Mouse (Mus musculus): ENCODE measurements around the gene Fbxw2. TPM values are rescaled to one million over a fixed set of nuclear protein-coding genes. Genes with fewer than 3 reads are reported as not detected.
A peak's percentile ranks its signal among the peaks of the same experiment; 100 is the strongest.

The Fbxw2 gene
- polyA plus RNA-seq (2015; fragmentation: Nextera tagmentation; extraction: Ambion mirVana): 86.6 and 87.3 TPM in 2 replicates

GRCm38 (mm10) chr2:34825827-34826459 is at the start of gene Fbxw2:
Gene Fbxw2 (minus strand): TSS chr2:34826311.
- TF ChIP-seq EP300 (IDR thresholded peaks at IDR 0.05): peak; percentile 24; the same call in 1 of the 2 replicates
- no peak for TF ChIP-seq CTCF (IDR thresholded peaks at IDR 0.05)
- H3K9ac ChIP-seq (replicated peaks; ENCODE audit: low read depth): peak within 1 kb of the TSS; percentile 97
- no peaks in the 10 kb centered on the region for H3K9me3 ChIP-seq (ENCODE audit: low read length)
- H3K4me2 ChIP-seq (replicated peaks; ENCODE audit: low read depth, low read length): peak within 1 kb of the TSS; percentile 70
- H3K4me1 ChIP-seq (ENCODE audit: insufficient read depth, low read depth, low read length): peaks cover 8% of the 10 kb centered on the region; the same call in 1 of the 2 replicates
- DNase-seq (ENCODE audit: low spot score) (peak; percentile 95), ATAC-seq (peak; percentile 98)
- H3K27ac ChIP-seq (ENCODE audit: low read length): peak within 1 kb of the TSS; percentile 96
- H3K36me3 ChIP-seq (ENCODE audit: insufficient read depth, low read length): peaks cover 5% of the 10 kb centered on the region; the same call in 1 of the 2 replicates
- 4% methylated on average over 45 of the region's 57 CpGs for WGBS
- H3K4me3 ChIP-seq (ENCODE audit: low read depth, low read length): peak within 1 kb of the TSS; percentile 90
- no peaks in the 10 kb centered on the region for H3K27me3 ChIP-seq (replicated peaks; ENCODE audit: insufficient read depth, low read length)

GRCm38 (mm10) chr2:34874816-34875345 is 48.8 kb upstream of the Fbxw2 start, which contains the start of gene Psmd5:
Gene Psmd5 (minus strand): TSS chr2:34874968.
- TF ChIP-seq CTCF (IDR thresholded peaks at IDR 0.05) (no peak; the same call in 1 of the 2 replicates), EP300 (IDR thresholded peaks at IDR 0.05) (no peak)
- Histone ChIP-seq H3K9me3 (ENCODE audit: low read length) (no peaks in the 10 kb centered on the region), H3K4me2 (replicated peaks; ENCODE audit: low read depth, low read length) (peak within 1 kb of the TSS; percentile 64), H3K9ac (replicated peaks; ENCODE audit: low read depth) (peak within 1 kb of the TSS; percentile 48; the same call in 1 of the 2 replicates), H3K27me3 (replicated peaks; ENCODE audit: insufficient read depth, low read length) (no peaks in the 10 kb centered on the region), H3K27ac (ENCODE audit: low read length) (peak within 1 kb of the TSS; percentile 82), H3K4me3 (ENCODE audit: low read depth, low read length) (peak within 1 kb of the TSS; percentile 36), H3K36me3 (ENCODE audit: insufficient read depth, low read length) (no peaks in the 10 kb centered on the region), H3K4me1 (ENCODE audit: insufficient read depth, low read depth, low read length) (peaks cover 6% of the 10 kb centered on the region; the same call in 1 of the 2 replicates)
- WGBS: 18% methylated on average over 8 of the region's 8 CpGs
- DNase-seq (ENCODE audit: low spot score) (no peak), ATAC-seq (no peak)

DNA sequence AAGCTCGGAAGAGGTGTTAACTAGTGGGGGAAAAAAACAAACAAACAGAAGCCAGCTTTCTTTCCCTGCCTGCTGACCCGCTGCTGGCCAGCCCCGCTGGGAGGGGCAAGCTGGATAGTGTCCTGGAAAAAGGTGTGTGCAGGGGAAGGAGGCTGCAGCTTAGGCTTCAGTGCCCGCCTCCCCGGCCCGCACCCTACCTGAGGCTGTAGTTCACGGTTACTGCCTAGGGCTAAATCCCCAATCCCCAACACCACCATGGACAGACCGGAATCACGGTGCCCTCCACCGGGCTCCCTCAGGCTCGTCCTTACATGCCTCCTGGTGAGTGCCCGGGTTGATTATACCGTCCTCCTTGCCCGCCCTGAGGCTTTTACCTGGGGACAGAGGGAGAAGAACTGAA is 48.2 kb upstream of the Fbxw2 start, which contains the start of gene Cutal:
Cutal (plus strand) TSS at position 126 of the 400 bp plus-strand sequence.
- 4% methylated on average over 14 of the region's 14 CpGs for WGBS
- peaks cover 6% of the 10 kb centered on the region; the same call in 1 of the 2 replicates for H3K4me1 ChIP-seq (ENCODE audit: insufficient read depth, low read depth, low read length)
- no peaks in the 10 kb centered on the region for H3K9me3 ChIP-seq (ENCODE audit: low read length)
- H3K4me2 ChIP-seq (replicated peaks; ENCODE audit: low read depth, low read length): peak within 1 kb of the TSS; percentile 64
- peak; percentile 69 for DNase-seq (ENCODE audit: low spot score)
- peak within 1 kb of the TSS; percentile 36 for H3K4me3 ChIP-seq (ENCODE audit: low read depth, low read length)
- peak within 1 kb of the TSS; percentile 48; the same call in 1 of the 2 replicates for H3K9ac ChIP-seq (replicated peaks; ENCODE audit: low read depth)
- peak; percentile 21 for ATAC-seq
- TF ChIP-seq CTCF (IDR thresholded peaks at IDR 0.05): no peak
- TF ChIP-seq EP300 (IDR thresholded peaks at IDR 0.05): no peak
- peak within 1 kb of the TSS; percentile 82 for H3K27ac ChIP-seq (ENCODE audit: low read length)
- H3K27me3 ChIP-seq (replicated peaks; ENCODE audit: insufficient read depth, low read length): no peaks in the 10 kb centered on the region
- H3K36me3 ChIP-seq (ENCODE audit: insufficient read depth, low read length): no peaks in the 10 kb centered on the region

DNA sequence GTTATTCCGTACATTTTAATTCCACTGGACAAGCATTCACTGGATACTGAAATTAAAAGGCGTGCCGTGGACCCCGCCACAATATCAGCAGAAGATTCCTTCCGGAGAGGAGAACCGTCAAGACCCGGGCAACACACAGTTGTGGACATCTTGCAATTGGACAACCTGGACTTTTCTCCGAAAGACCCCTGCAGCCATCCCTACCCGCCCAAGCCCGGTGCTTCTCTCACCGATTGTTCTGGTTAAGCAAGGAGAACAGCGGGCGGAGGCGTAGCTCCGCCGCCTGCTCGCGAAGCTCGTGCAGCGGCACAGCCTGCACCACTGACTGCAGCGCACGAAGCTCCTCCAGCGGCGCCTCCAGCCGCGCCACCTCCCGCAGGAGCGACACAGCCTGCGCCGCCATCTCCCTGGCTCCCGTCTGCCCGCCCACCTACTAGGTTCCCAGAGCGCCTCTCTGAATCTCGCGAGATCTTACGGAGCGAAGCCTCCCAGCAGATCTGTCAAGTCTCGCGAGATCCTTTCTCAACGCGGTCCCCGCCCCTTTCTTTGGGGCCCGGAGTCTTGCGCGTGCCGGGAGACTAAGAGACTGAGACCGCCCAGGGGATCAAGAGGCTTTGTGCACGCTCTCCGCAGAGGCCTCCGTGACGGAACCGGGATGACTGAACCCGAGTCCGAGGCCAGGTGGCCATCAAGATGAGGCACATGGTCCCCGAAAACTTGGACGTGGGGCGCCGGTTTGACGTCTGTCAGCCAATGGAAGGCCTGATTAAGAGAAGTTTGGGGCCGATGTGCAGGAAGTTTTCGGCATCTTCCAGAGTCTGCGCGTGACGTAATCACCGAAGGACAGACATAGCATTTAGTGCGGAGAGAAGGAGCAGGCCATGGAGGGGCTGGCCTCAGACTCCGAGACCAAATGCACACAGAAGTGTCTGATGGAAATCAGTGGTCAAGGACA is 44.7 kb upstream of the Fbxw2 start:
- Histone ChIP-seq H3K4me1 (ENCODE audit: insufficient read depth, low read depth, low read length) (peaks cover 6% of the 10 kb centered on the region; the same call in 1 of the 2 replicates), H3K27me3 (replicated peaks; ENCODE audit: insufficient read depth, low read length) (no peaks in the 10 kb centered on the region), H3K4me3 (ENCODE audit: low read depth, low read length) (peak overlapping the region; percentile 90), H3K36me3 (ENCODE audit: insufficient read depth, low read length) (peaks cover under 1% of the 10 kb centered on the region; the same call in 1 of the 2 replicates), H3K27ac (ENCODE audit: low read length) (peak overlapping the region; percentile 96), H3K9ac (replicated peaks; ENCODE audit: low read depth) (peak overlapping the region; percentile 76), H3K4me2 (replicated peaks; ENCODE audit: low read depth, low read length) (peak overlapping the region; percentile 79), H3K9me3 (ENCODE audit: low read length) (no peaks in the 10 kb centered on the region)
- DNase-seq (ENCODE audit: low spot score) (peak; percentile 100), ATAC-seq (peak; percentile 97)
- TF ChIP-seq CTCF (IDR thresholded peaks at IDR 0.05): no peak
- TF ChIP-seq EP300 (IDR thresholded peaks at IDR 0.05): peak; percentile 99
- under 1% methylated on average over 67 of the region's 67 CpGs for WGBS

GRCm38 (mm10) chr2:34869680-34870079 is 43.6 kb upstream of the Fbxw2 start:
- Histone ChIP-seq H3K27me3 (replicated peaks; ENCODE audit: insufficient read depth, low read length) (no peaks in the 10 kb centered on the region), H3K4me2 (replicated peaks; ENCODE audit: low read depth, low read length) (peak overlapping the region; percentile 79), H3K4me3 (ENCODE audit: low read depth, low read length) (peak overlapping the region; percentile 90; the same call in 1 of the 2 replicates), H3K9me3 (ENCODE audit: low read length) (no peaks in the 10 kb centered on the region), H3K27ac (ENCODE audit: low read length) (no peak overlapping the region), H3K9ac (replicated peaks; ENCODE audit: low read depth) (peak overlapping the region; percentile 41; the same call in 1 of the 2 replicates), H3K36me3 (ENCODE audit: insufficient read depth, low read length) (peaks cover 10% of the 10 kb centered on the region), H3K4me1 (ENCODE audit: insufficient read depth, low read depth, low read length) (peaks cover 6% of the 10 kb centered on the region; the same call in 1 of the 2 replicates)
- ATAC-seq: no peak
- peak; percentile 39 for DNase-seq (ENCODE audit: low spot score)
- 29% methylated on average over 5 of the region's 5 CpGs for WGBS
- TF ChIP-seq EP300 (IDR thresholded peaks at IDR 0.05): no peak
- TF ChIP-seq CTCF (IDR thresholded peaks at IDR 0.05): no peak

Data from lung, postnatal 0 days (tissue).